16 mouse cellular contexts compared by ENCODE assay signal in the genomic region with DNA sequence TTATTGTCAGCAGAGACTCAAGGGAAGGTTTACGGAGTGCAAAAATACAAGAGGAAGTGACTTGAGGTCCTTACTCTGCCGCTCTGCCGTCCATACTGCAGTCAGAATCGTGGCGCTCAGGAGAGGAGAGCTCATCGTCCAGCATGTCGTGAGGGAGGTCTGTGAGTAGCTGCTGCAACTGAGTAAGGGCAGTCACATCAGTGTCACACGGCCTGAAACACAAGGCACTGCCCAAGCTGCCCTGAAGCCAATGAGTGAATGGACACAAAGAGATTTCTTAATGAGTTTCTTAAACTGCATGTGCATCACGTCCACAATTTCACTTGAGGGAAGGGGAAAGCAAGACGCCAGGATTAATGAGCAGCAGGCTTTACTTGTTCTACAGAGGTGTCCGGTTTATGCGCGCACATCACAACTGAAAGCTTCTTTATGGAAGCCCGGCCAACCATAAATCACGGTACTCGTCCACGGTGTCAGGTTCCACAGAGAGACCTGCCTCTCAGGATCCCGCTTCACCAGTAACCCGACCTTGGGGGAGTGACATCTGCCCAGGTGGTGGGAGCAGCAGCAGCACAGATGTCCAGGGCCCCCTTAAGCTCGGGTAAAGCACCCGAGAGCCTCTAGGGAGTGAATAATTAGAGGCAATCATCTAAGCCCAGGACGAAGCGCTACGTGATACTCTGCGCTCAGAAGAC. TPM values are rescaled to one million over a fixed set of nuclear protein-coding genes. Genes with fewer than 3 reads are reported as not detected.
DNase-seq lines count a peak whose midpoint lies in the region; ATAC-seq lines count a peak whose summit lies in the region.
"Had no signal": no experiment of that assay in that cellular context is flagged by ENCODE, and none has a peak within 500 bp of the region (broad histone marks: within the 10 kb centered on the region; RNA-seq: fewer than 3 reads in every experiment).

No protein-coding gene starts in this region.

- peak; percentile 33 for DNase-seq in hindbrain, embryonic 11.5 days (ENCODE audit: low spot score)
- DNase-seq in R1 (ENCODE audit: low read depth, low spot score): peak; percentile 25
- peak; percentile 48 for DNase-seq in embryo, embryonic 9.5 days (ENCODE audit: extremely low spot score)
- peak; percentile 82 for DNase-seq in mesoderm, embryonic 11.5 days (ENCODE audit: low read depth, low spot score)
- DNase-seq in thymus, postnatal 0 days (ENCODE audit: low spot score): no peak
- DNase-seq in layer of hippocampus, adult 18-20 months (ENCODE audit: low spot score in 2 of 2): no peak
- no peak for DNase-seq in MN1 (ENCODE audit: low spot score)
- DNase-seq: cerebellum, adult 9-10 months; kidney, adult 9 months; lung, embryonic 14.5 days had no signal

- H3K4me2 ChIP-seq in hindbrain, embryonic 11.5 days (replicated peaks; ENCODE audit: low read depth, low read length): no peak overlapping the region
- no peak overlapping the region for H3K4me2 ChIP-seq in hindbrain, embryonic 16.5 days (ENCODE audit: low read length)
- H3K4me2 ChIP-seq: heart, embryonic 11.5 days; hindbrain, embryonic 15.5 days; limb, embryonic 15.5 days; lung, embryonic 14.5 days had no signal

- WGBS in hindbrain, embryonic 11.5 days: 53% methylated on average over 25 of the region's 25 CpGs
- WGBS in hindbrain, embryonic 16.5 days: 45% methylated on average over 25 of the region's 25 CpGs

- no peak overlapping the region for H3K4me3 ChIP-seq in hindbrain, embryonic 11.5 days (ENCODE audit: low read depth, low read length)
- no peak overlapping the region for H3K4me3 ChIP-seq in hindbrain, embryonic 16.5 days (ENCODE audit: low read length)
- H3K4me3 ChIP-seq: erythroblast, embryonic 14.5 days; hindbrain, embryonic 15.5 days; limb, embryonic 15.5 days had no signal

- H3K36me3 ChIP-seq in hindbrain, embryonic 11.5 days (ENCODE audit: control insufficient read depth, insufficient read depth, low read length): no peaks in the 10 kb centered on the region
- 0 out of 2 replicates have a peak, but pooled peaks cover 2% of the 10 kb centered on the region for H3K36me3 ChIP-seq in hindbrain, embryonic 16.5 days (ENCODE audit: control insufficient read depth, insufficient read depth, low read length)

- no peak for ATAC-seq in hindbrain, embryonic 11.5 days (ENCODE audit: low FRiP score)
- no peak for ATAC-seq in hindbrain, embryonic 16.5 days

- no peaks in the 10 kb centered on the region for H3K27me3 ChIP-seq in hindbrain, embryonic 11.5 days (ENCODE audit: control insufficient read depth, insufficient read depth, low read length)
- H3K27me3 ChIP-seq in hindbrain, embryonic 16.5 days (replicated peaks; ENCODE audit: control insufficient read depth, insufficient read depth, low read length): no peaks in the 10 kb centered on the region
- H3K27me3 ChIP-seq: hindbrain, embryonic 15.5 days; limb, embryonic 15.5 days had no signal

- H3K4me1 ChIP-seq in hindbrain, embryonic 11.5 days (replicated peaks; ENCODE audit: control insufficient read depth, insufficient read depth, low read length): no peaks in the 10 kb centered on the region
- peaks cover 11% of the 10 kb centered on the region for H3K4me1 ChIP-seq in hindbrain, embryonic 16.5 days (ENCODE audit: control insufficient read depth, insufficient read depth, low read depth, low read length)

- H3K9me3 ChIP-seq in hindbrain, embryonic 11.5 days (ENCODE audit: control insufficient read depth, low read length): no peaks in the 10 kb centered on the region
- H3K9me3 ChIP-seq in hindbrain, embryonic 16.5 days (ENCODE audit: control insufficient read depth, low read length): no peaks in the 10 kb centered on the region
- H3K9me3 ChIP-seq: hindbrain, embryonic 15.5 days; limb, embryonic 15.5 days had no signal

- no peak overlapping the region for H3K9ac ChIP-seq in hindbrain, embryonic 11.5 days (ENCODE audit: low read depth, low read length)
- H3K9ac ChIP-seq in hindbrain, embryonic 16.5 days (ENCODE audit: low read depth, low read length): no peak overlapping the region
- H3K9ac ChIP-seq: hindbrain, embryonic 15.5 days; limb, embryonic 15.5 days; lung, embryonic 14.5 days had no signal

- 0 out of 2 replicates have a peak overlapping the region, but pooled peaks have one; percentile 17 for H3K27ac ChIP-seq in hindbrain, embryonic 11.5 days (ENCODE audit: low read depth, low read length)
- no peak overlapping the region for H3K27ac ChIP-seq in hindbrain, embryonic 16.5 days (ENCODE audit: low read depth, low read length)
- H3K27ac ChIP-seq: hindbrain, embryonic 15.5 days; limb, embryonic 15.5 days; stomach, postnatal 0 days had no signal

RNA-seq across cellular contexts. Expression of a gene that starts 4.6 kb away (rescaled TPM):
- polyA plus RNA-seq in hindbrain, embryonic 11.5 days (2014; fragmentation: Nextera tagmentation; extraction: Ambion mirVana): 7.6 and 9.9 TPM in 2 replicates
- 2.4 and 3.0 TPM in 2 replicates for polyA plus RNA-seq in hindbrain, embryonic 16.5 days (2015; fragmentation: Nextera tagmentation; extraction: Ambion mirVana)
- 7.0 and 7.5 TPM in 2 replicates for polyA plus RNA-seq in thymus, postnatal 0 days (2015; fragmentation: Nextera tagmentation; extraction: Ambion mirVana)
- total RNA-seq in layer of hippocampus, adult 18-20 months (2021): 1 to 10 TPM; 3.2 TPM

RNA-seq across cellular contexts. Expression of a gene that starts 52.5 kb away (rescaled TPM):
- 314 and 320 TPM in 2 replicates for polyA plus RNA-seq in hindbrain, embryonic 11.5 days (2014; fragmentation: Nextera tagmentation; extraction: Ambion mirVana)
- polyA plus RNA-seq in hindbrain, embryonic 16.5 days (2015; fragmentation: Nextera tagmentation; extraction: Ambion mirVana): 373 and 390 TPM in 2 replicates
- polyA plus RNA-seq in thymus, postnatal 0 days (2015; fragmentation: Nextera tagmentation; extraction: Ambion mirVana): 89.0 and 97.5 TPM in 2 replicates
- 100 to 1,000 TPM; 258 to 271 TPM for total RNA-seq in layer of hippocampus, adult 18-20 months (2021)

Comparison
In these comparisons a context has a peak if more than half of its experiments do, and no peak if none do; other contexts are left out.
1. DNase-seq: peak in hindbrain, embryonic 11.5 days (single experiment), R1 (single experiment), embryo, embryonic 9.5 days (single experiment) and mesoderm, embryonic 11.5 days (single experiment); none in thymus, postnatal 0 days (single experiment), layer of hippocampus, adult 18-20 months (0 of 2) and MN1 (single experiment).